Mouse (Mus musculus) embryo, embryonic 9.5 days (tissue): Measurements from ENCODE around the gene Ube2d2b.

Experiments
- DNase-seq: peaks from one replicate; pipeline ENCODE4 v3.0.0-alpha.2; 2017; ENCODE audit errors: extremely low spot score

Ube2d2b gene

GRCm38 (mm10) chr5:107829998-107830560 is at the start of gene Ube2d2b:
Gene Ube2d2b, plus strand, starts transcription at chr5:107830099.
- no peak for DNase-seq

GRCm38 (mm10) chr5:107782360-107782759 is 47.5 kb upstream of the Ube2d2b start:
- DNase-seq = no peak

- DNase-seq = no peak
Measured at GRCm38 (mm10) chr5:107787682-107788443, 42.0 kb upstream of the Ube2d2b start.

GRCm38 (mm10) chr5:107789492-107789891 is 40.4 kb upstream of the Ube2d2b start:
- DNase-seq = no peak

GRCm38 (mm10) chr5:107791966-107792365 is 37.9 kb upstream of the Ube2d2b start:
- DNase-seq = no peak

- DNase-seq = no peak
Measured at GRCm38 (mm10) chr5:107792516-107792915, 37.4 kb upstream of the Ube2d2b start.

GRCm38 (mm10) chr5:107793258-107793657 is 36.6 kb upstream of the Ube2d2b start:
- DNase-seq = no peak

- no peak for DNase-seq
Measured at GRCm38 (mm10) chr5:107793927-107794326, 36.0 kb upstream of the Ube2d2b start.

- DNase-seq = no peak
Measured at GRCm38 (mm10) chr5:107798290-107798689, 31.6 kb upstream of the Ube2d2b start.

GRCm38 (mm10) chr5:107801234-107801633 is 28.7 kb upstream of the Ube2d2b start:
- DNase-seq = no peak

- DNase-seq = no peak
Measured at GRCm38 (mm10) chr5:107802621-107803020, 27.3 kb upstream of the Ube2d2b start.

GRCm38 (mm10) chr5:107807496-107807895 is 22.4 kb upstream of the Ube2d2b start:
- no peak for DNase-seq

GRCm38 (mm10) chr5:107814651-107815050 is 15.2 kb upstream of the Ube2d2b start:
- DNase-seq = no peak

GRCm38 (mm10) chr5:107822521-107822920 is 7.4 kb upstream of the Ube2d2b start:
- no peak for DNase-seq

GRCm38 (mm10) chr5:107831351-107831750 is 1.5 kb downstream of the Ube2d2b start:
- no peak for DNase-seq

GRCm38 (mm10) chr5:107834287-107834686 is 4.4 kb downstream of the Ube2d2b start:
- DNase-seq = no peak

- DNase-seq = no peak
Measured at GRCm38 (mm10) chr5:107838891-107839644, 9.2 kb downstream of the Ube2d2b start.

- no peak for DNase-seq
Measured at GRCm38 (mm10) chr5:107840549-107841238, 10.8 kb downstream of the Ube2d2b start.

- no peak for DNase-seq
Measured at GRCm38 (mm10) chr5:107847349-107847748, 17.4 kb downstream of the Ube2d2b start.

- DNase-seq = no peak
Measured at GRCm38 (mm10) chr5:107847817-107848216, 17.9 kb downstream of the Ube2d2b start.

- DNase-seq = no peak
Measured at GRCm38 (mm10) chr5:107848964-107849363, 19.1 kb downstream of the Ube2d2b start.

GRCm38 (mm10) chr5:107853807-107854206 is 23.9 kb downstream of the Ube2d2b start:
- DNase-seq = no peak
